Mouse (Mus musculus) ES-Bruce4 (cell line): ENCODE measurements around the gene Otos. TPM values are rescaled to one million over a fixed set of nuclear protein-coding genes. Genes with fewer than 3 reads are reported as not detected.
A peak's percentile ranks its signal among the peaks of the same experiment; 100 is the strongest.

ENCODE experiments used
- H3K27ac ChIP-seq: 2 replicates; pipeline ENCODE4 v1.5.1; 2012; ENCODE audit warnings: low read length, inconsistent platforms; ENCODE audit not compliant: insufficient read depth
- H3K27me3 ChIP-seq: 2 replicates; pipeline ENCODE4 v1.6.1; 2012; ENCODE audit warnings: mild to moderate bottlenecking, low read length, inconsistent platforms; ENCODE audit not compliant: control insufficient read depth, poor library complexity, insufficient read depth, severe bottlenecking
- H3K36me3 ChIP-seq: 2 replicates; pipeline ENCODE4 v1.6.1; 2012; ENCODE audit warnings: inconsistent platforms, mild to moderate bottlenecking, low read length, moderate library complexity; ENCODE audit not compliant: control insufficient read depth, poor library complexity, insufficient read depth, severe bottlenecking
- H3K4me1 ChIP-seq: one replicate; pipeline ENCODE4 v1.8.1; 2011; ENCODE audit warnings: low read length; ENCODE audit not compliant: control insufficient read depth, insufficient read depth
- H3K4me3 ChIP-seq: 2 replicates; pipeline ENCODE4 v1.5.1; 2011; ENCODE audit warnings: low read depth, mild to moderate bottlenecking, low read length
- H3K9ac ChIP-seq: 2 replicates; pipeline ENCODE4 v1.6.1; 2012; ENCODE audit warnings: low read depth, mild to moderate bottlenecking, inconsistent platforms; ENCODE audit not compliant: poor library complexity, severe bottlenecking
- H3K9me3 ChIP-seq: replicated peaks from 2 replicates; pipeline ENCODE4 v1.6.1; 2012; ENCODE audit warnings: mild to moderate bottlenecking, low read length, inconsistent platforms; ENCODE audit not compliant: control insufficient read depth, poor library complexity, insufficient read depth, severe bottlenecking
- CTCF ChIP-seq: IDR thresholded peaks from one replicate; pipeline ENCODE4 v1.8.1; 2011; ENCODE audit warnings: low read depth, low read length
- EP300 ChIP-seq: IDR thresholded peaks from 2 replicates; pipeline ENCODE4 v1.6.1; 2011; ENCODE audit warnings: low read depth, low read length; ENCODE audit not compliant: insufficient read depth
- POLR2A ChIP-seq: IDR thresholded peaks from one replicate; pipeline ENCODE4 v1.8.1; 2011; ENCODE audit warnings: low read length; ENCODE audit not compliant: insufficient read depth
- polyA plus RNA-seq: library from polyadenylated mRNA; stranded (reverse); fragments of >200 nt; gene quantifications from 2 replicates; pipeline ENCODE4 v1.2.4, GENCODE M21; 2011; ENCODE audit warnings: low read depth; ENCODE audit not compliant: missing spikeins, insufficient read depth, insufficient read length

Otos gene
- polyA plus RNA-seq, 1 experiment = not detected

GRCm38 (mm10) chr1:92614516-92614915, 34.1 kb downstream of the Otos start:
- no peaks in the 10 kb centered on the region for H3K27me3 ChIP-seq
- H3K9me3 ChIP-seq = no peaks in the 10 kb centered on the region
- no peaks in the 10 kb centered on the region for H3K36me3 ChIP-seq
- no peak overlapping the region for H3K9ac ChIP-seq
- no peak overlapping the region for H3K27ac ChIP-seq
- TF ChIP-seq CTCF (peak; percentile 1), EP300 (no peak), POLR2A (no peak)
- no peak overlapping the region for H3K4me3 ChIP-seq
- H3K4me1 ChIP-seq = no peaks in the 10 kb centered on the region

- Histone ChIP-seq H3K9ac (no peak overlapping the region), H3K27ac (no peak overlapping the region), H3K9me3 (no peaks in the 10 kb centered on the region), H3K4me1 (no peaks in the 10 kb centered on the region), H3K36me3 (no peaks in the 10 kb centered on the region), H3K27me3 (no peaks in the 10 kb centered on the region), H3K4me3 (no peak overlapping the region)
- TF ChIP-seq EP300 (no peak), CTCF (no peak), POLR2A (no peak)
These were observed 35.5 kb downstream of the Otos start for GRCm38 (mm10) chr1:92613175-92613574.

- Histone ChIP-seq H3K4me1 (no peaks in the 10 kb centered on the region), H3K9ac (no peak overlapping the region), H3K27ac (no peak overlapping the region), H3K4me3 (no peak overlapping the region), H3K9me3 (no peaks in the 10 kb centered on the region), H3K27me3 (no peaks in the 10 kb centered on the region), H3K36me3 (no peaks in the 10 kb centered on the region)
- TF ChIP-seq CTCF = peak; percentile 73
- no peak for TF ChIP-seq EP300
- TF ChIP-seq POLR2A = no peak
These were observed 37.6 kb downstream of the Otos start for GRCm38 (mm10) chr1:92611008-92611407.

GRCm38 (mm10) chr1:92607711-92608110, 40.9 kb downstream of the Otos start:
- Histone ChIP-seq H3K27ac (no peak overlapping the region), H3K9ac (no peak overlapping the region), H3K9me3 (no peaks in the 10 kb centered on the region), H3K27me3 (no peaks in the 10 kb centered on the region), H3K4me3 (no peak overlapping the region), H3K4me1 (no peaks in the 10 kb centered on the region), H3K36me3 (no peaks in the 10 kb centered on the region)
- no peak for TF ChIP-seq CTCF
- no peak for TF ChIP-seq EP300
- no peak for TF ChIP-seq POLR2A

GRCm38 (mm10) chr1:92605482-92605881, 43.2 kb downstream of the Otos start, which contains the start of gene Olfr1410:
Gene Olfr1410, plus strand, starts transcription at chr1:92605782.
- Histone ChIP-seq H3K4me3 (no peak within 1 kb of the TSS), H3K9ac (no peak within 1 kb of the TSS), H3K4me1 (no peaks in the 10 kb centered on the region), H3K9me3 (no peaks in the 10 kb centered on the region), H3K27me3 (no peaks in the 10 kb centered on the region), H3K36me3 (no peaks in the 10 kb centered on the region), H3K27ac (no peak within 1 kb of the TSS)
- TF ChIP-seq POLR2A (no peak), EP300 (no peak), CTCF (no peak)

GRCm38 (mm10) chr1:92596019-92596418, 52.6 kb downstream of the Otos start:
- Histone ChIP-seq H3K4me1 (no peaks in the 10 kb centered on the region), H3K4me3 (no peak overlapping the region), H3K36me3 (no peaks in the 10 kb centered on the region), H3K27ac (no peak overlapping the region), H3K9me3 (no peaks in the 10 kb centered on the region), H3K27me3 (no peaks in the 10 kb centered on the region; the same call in 1 of the 2 replicates), H3K9ac (no peak overlapping the region)
- TF ChIP-seq POLR2A (no peak), EP300 (no peak), CTCF (no peak)

Other genes with a start within 250 kb of the Otos start
- 187 and 210 TPM in 2 replicates for gene Ndufa10, start 175.0 kb downstream of the Otos start, polyA plus RNA-seq
- gene Olfr1416, start 163.7 kb downstream of the Otos start, polyA plus RNA-seq = not detected in 2 replicates
- not detected in 2 replicates for gene Olfr1415, start 152.7 kb downstream of the Otos start, polyA plus RNA-seq
- not detected in 2 replicates for gene Olfr1414, start 130.2 kb downstream of the Otos start, polyA plus RNA-seq
- not detected in 2 replicates for gene Olfr1413, start 77.5 kb downstream of the Otos start, polyA plus RNA-seq
- not detected in 2 replicates for gene Olfr1412, start 63.1 kb downstream of the Otos start, polyA plus RNA-seq
- gene Olfr1411, start 54.4 kb downstream of the Otos start, polyA plus RNA-seq = not detected in 2 replicates
- gene Olfr1410, start 43.1 kb downstream of the Otos start, polyA plus RNA-seq = not detected in 2 replicates
- not detected in 2 replicates for gene Olfr12, start 31.1 kb downstream of the Otos start, polyA plus RNA-seq
- gene Cops9, start 6.9 kb downstream of the Otos start, polyA plus RNA-seq = 107 and 119 TPM in 2 replicates
- 30.5 and 31.6 TPM in 2 replicates for gene Gpc1, start 182.8 kb upstream of the Otos start, polyA plus RNA-seq